Mouse (Mus musculus) thymus, postnatal 25 days (tissue): ENCODE results near the gene Iapp.
"Not testable (repeated sequence)": the region's sequence is repeated elsewhere in the genome, so short reads cannot be mapped to it uniquely, and the experiment has no call there.

Experiments used
- DNase-seq: peaks from one replicate; pipeline ENCODE4 v3.0.0; 2022

Iapp gene

GRCm38 (mm10) chr6:142298098-142298497 is at the start of gene Iapp:
Gene Iapp (plus strand): TSS chr6:142298423.
- DNase-seq, result no peak

GRCm38 (mm10) chr6:142250738-142251307 is 47.4 kb upstream of the Iapp start:
- DNase-seq, result not testable (repeated sequence)

GRCm38 (mm10) chr6:142275721-142276442 is 22.3 kb upstream of the Iapp start:
- no peak for DNase-seq

GRCm38 (mm10) chr6:142289413-142290118 is 8.7 kb upstream of the Iapp start:
- no peak for DNase-seq

- no peak for DNase-seq
Observed at GRCm38 (mm10) chr6:142305076-142305475, 6.9 kb downstream of the Iapp start.

- no peak for DNase-seq
Observed at GRCm38 (mm10) chr6:142314285-142314684, 16.1 kb downstream of the Iapp start.

- no peak for DNase-seq
Observed at GRCm38 (mm10) chr6:142317106-142317505, 18.9 kb downstream of the Iapp start.

GRCm38 (mm10) chr6:142322881-142323280 is 24.7 kb downstream of the Iapp start, which contains the start of gene Slco1a5:
Gene Slco1a5 (minus strand): TSS chr6:142322981.
- DNase-seq, result no peak

GRCm38 (mm10) chr6:142326598-142326997 is 28.4 kb downstream of the Iapp start:
- no peak for DNase-seq

GRCm38 (mm10) chr6:142329201-142329600 is 31.0 kb downstream of the Iapp start:
- DNase-seq, result no peak

- no peak for DNase-seq
Observed at GRCm38 (mm10) chr6:142338961-142339360, 40.7 kb downstream of the Iapp start.

- no peak for DNase-seq
Observed at GRCm38 (mm10) chr6:142339576-142339975, 41.4 kb downstream of the Iapp start.

- peak; percentile 42 for DNase-seq
Observed at GRCm38 (mm10) chr6:142343561-142343960, 45.3 kb downstream of the Iapp start.

GRCm38 (mm10) chr6:142345440-142346038 is 47.3 kb downstream of the Iapp start, which contains the start of gene Pyroxd1:
Gene Pyroxd1 (plus strand): TSS chr6:142345654.
- peak; percentile 87 for DNase-seq

- no peak for DNase-seq
Observed at GRCm38 (mm10) chr6:142346181-142347110, 48.2 kb downstream of the Iapp start.

- DNase-seq, result no peak
Observed at GRCm38 (mm10) chr6:142347431-142348385, 49.5 kb downstream of the Iapp start.

- DNase-seq, result not testable (repeated sequence)
Observed at GRCm38 (mm10) chr6:142352099-142352498, 53.9 kb downstream of the Iapp start.
